Mouse (Mus musculus) heart, embryonic 16.5 days (tissue): ENCODE measurements around the gene Ifnar1. TPM values are rescaled to one million over a fixed set of nuclear protein-coding genes. Genes with fewer than 3 reads are reported as not detected.

Experiments
- ATAC-seq: fragments of 200-750 bp; cut with Nextera tagmentation; replicated peaks from 2 replicates; pipeline ENCODE4 v1.8.0; 2017; ENCODE audit warnings: moderate number of reproducible peaks; ENCODE audit not compliant: insufficient read depth, low FRiP score; ENCODE audit errors: extremely low read depth
- H3K27ac ChIP-seq: fragments of 300-500 bp; sonication (generic); 2 replicates; pipeline ENCODE4 v1.5.1; 2014; ENCODE audit warnings: mild to moderate bottlenecking, low read length, control low read depth, moderate library complexity
- H3K27me3 ChIP-seq: fragments of 300-500 bp; sonication (generic); 2 replicates; pipeline ENCODE4 v1.6.1; 2014; ENCODE audit warnings: low read length, mixed read lengths; ENCODE audit not compliant: control insufficient read depth, insufficient read depth
- H3K36me3 ChIP-seq: fragments of 300-500 bp; sonication (generic); 2 replicates; pipeline ENCODE4 v1.6.1; 2014; ENCODE audit not compliant: control insufficient read depth, insufficient read depth
- H3K4me1 ChIP-seq: fragments of 300-500 bp; sonication (generic); 2 replicates; pipeline ENCODE4 v1.6.1; 2014; ENCODE audit warnings: low read length, mixed read lengths; ENCODE audit not compliant: control insufficient read depth, insufficient read depth
- H3K4me2 ChIP-seq: fragments of 300-500 bp; sonication (generic); 2 replicates; pipeline ENCODE4 v1.6.1; 2014; ENCODE audit warnings: low read depth, mild to moderate bottlenecking, control low read depth, low read length
- H3K4me3 ChIP-seq: fragments of 300-500 bp; sonication (generic); 2 replicates; pipeline ENCODE4 v1.5.1; 2014; ENCODE audit warnings: mild to moderate bottlenecking, control low read depth, low read length
- H3K9ac ChIP-seq: fragments of 300-500 bp; sonication (generic); 2 replicates; pipeline ENCODE4 v1.6.1; 2014; ENCODE audit warnings: low read length, control low read depth
- H3K9me3 ChIP-seq: fragments of 300-500 bp; sonication (generic); replicated peaks from 2 replicates; pipeline ENCODE4 v1.6.1; 2016; ENCODE audit warnings: low read length; ENCODE audit not compliant: control insufficient read depth
- WGBS: fragments of 180-500 bp; shearing (Covaris S2); extraction: QIAGEN DNeasy Blood & Tissue Kit; methylation state at CpG from one replicate; pipeline ENCODE4 v1.1.7; 2014; 5-methylcytosine and 5-hydroxymethylcytosine counted together
- polyA plus RNA-seq: library from polyadenylated mRNA; unstranded; fragments of >200 nt; fragmentation: Nextera tagmentation; extraction: Ambion mirVana; gene quantifications from 2 replicates; pipeline ENCODE4 v1.2.1, GENCODE M21; 2015

The Ifnar1 gene
- polyA plus RNA-seq, 1 experiment from 2014 or later, result 40.9 TPM

- Histone ChIP-seq H3K4me2 (no peak overlapping the region), H3K9ac (no peak overlapping the region), H3K27me3 (no peaks in the 10 kb centered on the region), H3K4me1 (peaks cover 46% of the 10 kb centered on the region), H3K4me3 (no peak overlapping the region), H3K27ac (no peak overlapping the region), H3K9me3 (no peaks in the 10 kb centered on the region), H3K36me3 (no peaks in the 10 kb centered on the region)
- WGBS, result 91% methylated on average over 6 of the region's 6 CpGs
- no peak for ATAC-seq
Observed at GRCm38 (mm10) chr16:91536372-91536771, 51.3 kb downstream of the Ifnar1 start.

- Histone ChIP-seq H3K27ac (no peak overlapping the region), H3K9me3 (no peaks in the 10 kb centered on the region), H3K4me1 (peaks cover 51% of the 10 kb centered on the region), H3K36me3 (no peaks in the 10 kb centered on the region), H3K4me3 (no peak overlapping the region), H3K27me3 (no peaks in the 10 kb centered on the region), H3K9ac (no peak overlapping the region), H3K4me2 (no peak overlapping the region)
- WGBS, result 58% methylated on average over 3 of the region's 3 CpGs
- no peak for ATAC-seq
Observed at GRCm38 (mm10) chr16:91537065-91537464, 52.0 kb downstream of the Ifnar1 start.

- H3K4me1 ChIP-seq, result peaks cover 41% of the 10 kb centered on the region
- no peak overlapping the region for H3K4me2 ChIP-seq
- H3K27ac ChIP-seq, result peak overlapping the region; percentile 73
- no peak for ATAC-seq
- WGBS, result 24% methylated on average over 6 of the region's 6 CpGs
- H3K9ac ChIP-seq, result 0 out of 2 replicates have a peak overlapping the region, but pooled peaks have one; percentile 23
- H3K27me3 ChIP-seq, result no peaks in the 10 kb centered on the region
- no peak overlapping the region for H3K4me3 ChIP-seq
- H3K9me3 ChIP-seq, result no peaks in the 10 kb centered on the region
- H3K36me3 ChIP-seq, result no peaks in the 10 kb centered on the region
Observed at GRCm38 (mm10) chr16:91538051-91538450, 53.0 kb downstream of the Ifnar1 start.

GRCm38 (mm10) chr16:91538513-91538912, 53.5 kb downstream of the Ifnar1 start:
- H3K27me3 ChIP-seq, result no peaks in the 10 kb centered on the region
- 44% methylated on average over 9 of the region's 9 CpGs for WGBS
- no peaks in the 10 kb centered on the region for H3K36me3 ChIP-seq
- H3K4me2 ChIP-seq, result no peak overlapping the region
- 0 out of 2 replicates have a peak overlapping the region, but pooled peaks have one; percentile 23 for H3K9ac ChIP-seq
- no peaks in the 10 kb centered on the region for H3K9me3 ChIP-seq
- H3K4me1 ChIP-seq, result peaks cover 37% of the 10 kb centered on the region
- no peak overlapping the region for H3K4me3 ChIP-seq
- no peak for ATAC-seq
- peak overlapping the region; percentile 73 for H3K27ac ChIP-seq

- Histone ChIP-seq H3K27ac (peak overlapping the region; percentile 69), H3K4me2 (peak overlapping the region; percentile 44), H3K36me3 (no peaks in the 10 kb centered on the region), H3K4me3 (no peak overlapping the region), H3K9ac (peak overlapping the region; percentile 20; the same call in 1 of the 2 replicates), H3K9me3 (no peaks in the 10 kb centered on the region), H3K4me1 (peaks cover 47% of the 10 kb centered on the region), H3K27me3 (no peaks in the 10 kb centered on the region)
- 31% methylated on average over 10 of the region's 10 CpGs for WGBS
- ATAC-seq, result peak; percentile 38; the same call in 1 of the 2 replicates
Observed at GRCm38 (mm10) chr16:91541573-91542081, 56.6 kb downstream of the Ifnar1 start.

GRCm38 (mm10) chr16:91543619-91544018, 58.6 kb downstream of the Ifnar1 start:
- WGBS, result 93% methylated on average over 1 of the region's 1 CpGs
- Histone ChIP-seq H3K4me1 (peaks cover 40% of the 10 kb centered on the region), H3K9ac (no peak overlapping the region), H3K4me3 (no peak overlapping the region), H3K27ac (no peak overlapping the region), H3K27me3 (no peaks in the 10 kb centered on the region), H3K4me2 (no peak overlapping the region), H3K36me3 (no peaks in the 10 kb centered on the region), H3K9me3 (no peaks in the 10 kb centered on the region)
- ATAC-seq, result no peak

- Histone ChIP-seq H3K9ac (peak overlapping the region; percentile 100; the same call in 1 of the 2 replicates), H3K4me3 (peak overlapping the region; percentile 10; the same call in 1 of the 2 replicates), H3K27me3 (no peaks in the 10 kb centered on the region), H3K4me2 (peak overlapping the region; percentile 81), H3K4me1 (peaks cover 51% of the 10 kb centered on the region), H3K36me3 (no peaks in the 10 kb centered on the region), H3K27ac (peak overlapping the region; percentile 97), H3K9me3 (no peaks in the 10 kb centered on the region)
- no peak for ATAC-seq
- 38% methylated on average over 10 of the region's 10 CpGs for WGBS
Observed at GRCm38 (mm10) chr16:91545597-91546281, 60.7 kb downstream of the Ifnar1 start.

GRCm38 (mm10) chr16:91546391-91546835, 61.4 kb downstream of the Ifnar1 start:
- WGBS, result 14% methylated on average over 14 of the region's 14 CpGs
- H3K4me2 ChIP-seq, result peak overlapping the region; percentile 81
- H3K4me1 ChIP-seq, result peaks cover 54% of the 10 kb centered on the region
- H3K9ac ChIP-seq, result peak overlapping the region; percentile 100
- H3K9me3 ChIP-seq, result no peaks in the 10 kb centered on the region
- ATAC-seq, result 0 out of 2 replicates have a peak, but pooled peaks have one; percentile 20
- H3K27ac ChIP-seq, result peak overlapping the region; percentile 97
- H3K36me3 ChIP-seq, result no peaks in the 10 kb centered on the region
- H3K4me3 ChIP-seq, result peak overlapping the region; percentile 99
- no peaks in the 10 kb centered on the region for H3K27me3 ChIP-seq
